11 mouse cellular contexts compared by ENCODE assay signal in the genomic region with DNA sequence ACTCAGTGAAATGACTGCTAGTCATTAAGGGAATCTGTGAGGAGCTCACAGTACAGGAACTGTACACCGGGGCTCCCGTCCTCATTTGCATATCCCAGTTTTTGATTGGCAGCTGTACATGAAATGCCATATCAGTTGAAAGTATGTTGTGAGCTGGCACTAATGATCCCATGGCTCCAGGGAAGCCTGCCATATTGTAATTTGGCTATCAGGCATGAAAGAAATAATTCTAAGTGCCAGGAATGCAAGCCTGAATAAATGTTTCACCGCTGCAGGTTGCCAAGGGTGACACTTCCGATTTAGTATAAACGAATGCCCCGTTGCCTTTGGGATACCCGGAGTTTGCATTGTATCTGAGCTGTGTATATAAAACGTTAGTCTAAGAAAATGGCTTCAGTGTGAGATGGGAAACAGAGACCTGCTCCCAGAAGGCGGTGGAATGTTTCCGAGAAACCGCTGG.
A peak's percentile ranks its signal among the peaks of the same experiment; 100 is the strongest.
DNase-seq lines count a peak whose midpoint lies in the region; ATAC-seq and TF ChIP-seq lines count a peak whose summit lies in the region.
"Had no signal": no experiment of that assay in that cellular context is flagged by ENCODE, and none has a peak within 500 bp of the region (broad histone marks: within the 10 kb centered on the region; RNA-seq: fewer than 3 reads in every experiment).

No protein-coding gene starts in this region.

- 26% methylated on average over 11 of the region's 11 CpGs for WGBS in intestine, embryonic 14.5 days
- 34% methylated on average over 11 of the region's 11 CpGs for WGBS in intestine, embryonic 15.5 days
- WGBS in forebrain, embryonic 16.5 days: 7% methylated on average over 11 of the region's 11 CpGs

- no peak for TF ChIP-seq POLR2A in brain, embryonic 14.5 days (IDR thresholded peaks at IDR 0.05; ENCODE audit: borderline replicate concordance, extremely low read depth, insufficient read depth, insufficient read length, poor library complexity, severe bottlenecking)

- ATAC-seq in intestine, embryonic 14.5 days (replicated peaks; ENCODE audit: low FRiP score, low TSS enrichment, low read depth): no peak
- ATAC-seq in intestine, embryonic 15.5 days: no peak
- peak; percentile 73 for ATAC-seq in forebrain, embryonic 16.5 days

- no peak overlapping the region for H3K4me3 ChIP-seq in intestine, embryonic 14.5 days (ENCODE audit: low read depth, low read length)
- no peak overlapping the region for H3K4me3 ChIP-seq in intestine, embryonic 15.5 days (replicated peaks)
- H3K4me3 ChIP-seq in forebrain, embryonic 16.5 days (replicated peaks; ENCODE audit: low read length): no peak overlapping the region
- H3K4me3 ChIP-seq: heart, embryonic 13.5 days had no signal

- no peak for TF ChIP-seq CTCF in brain, embryonic 14.5 days (IDR thresholded peaks at IDR 0.05; ENCODE audit: borderline replicate concordance, extremely low read depth, insufficient read depth, insufficient read length)

- no peak overlapping the region for H3K9ac ChIP-seq in intestine, embryonic 14.5 days (ENCODE audit: low read length)
- H3K9ac ChIP-seq in intestine, embryonic 15.5 days: no peak overlapping the region
- no peak overlapping the region for H3K9ac ChIP-seq in forebrain, embryonic 16.5 days (replicated peaks; ENCODE audit: low read depth, low read length)
- H3K9ac ChIP-seq: heart, embryonic 13.5 days had no signal

- no peak for DNase-seq in intestine, embryonic 14.5 days (ENCODE audit: low spot score)
- DNase-seq in brain, embryonic 14.5 days (ENCODE audit: low read depth): peak; percentile 88
- peak; percentile 55 for DNase-seq in mesoderm, embryonic 11.5 days (ENCODE audit: low read depth, low spot score)
- DNase-seq in frontal cortex, postnatal 25 days (ENCODE audit: low spot score in 2 of 2): no peak
- no peak for DNase-seq in B cell, adult 2 months
- DNase-seq in lung, postnatal 10 days: no peak
- DNase-seq: right cerebral cortex, postnatal 25 days had no signal

- H3K27me3 ChIP-seq in intestine, embryonic 14.5 days (replicated peaks; ENCODE audit: control insufficient read depth, insufficient read depth, low read length): no peaks in the 10 kb centered on the region
- H3K27me3 ChIP-seq in intestine, embryonic 15.5 days (replicated peaks): no peaks in the 10 kb centered on the region
- 0 out of 2 replicates have a peak, but pooled peaks cover 4% of the 10 kb centered on the region for H3K27me3 ChIP-seq in forebrain, embryonic 16.5 days (replicated peaks; ENCODE audit: control insufficient read depth, insufficient read depth, low read length)

- H3K4me1 ChIP-seq in intestine, embryonic 14.5 days (replicated peaks; ENCODE audit: control insufficient read depth, insufficient read depth, low read length): peaks cover 50% of the 10 kb centered on the region
- peaks cover 24% of the 10 kb centered on the region for H3K4me1 ChIP-seq in intestine, embryonic 15.5 days (replicated peaks)
- peaks cover 35% of the 10 kb centered on the region for H3K4me1 ChIP-seq in forebrain, embryonic 16.5 days (replicated peaks; ENCODE audit: control insufficient read depth, insufficient read depth, low read length)

- peak overlapping the region; percentile 11 for H3K27ac ChIP-seq in intestine, embryonic 14.5 days (ENCODE audit: low read depth)
- H3K27ac ChIP-seq in intestine, embryonic 15.5 days: no peak overlapping the region
- no peak overlapping the region for H3K27ac ChIP-seq in forebrain, embryonic 16.5 days (ENCODE audit: low read length)
- H3K27ac ChIP-seq: heart, embryonic 13.5 days had no signal

- H3K9me3 ChIP-seq in intestine, embryonic 14.5 days (ENCODE audit: control insufficient read depth, low read length): no peaks in the 10 kb centered on the region
- H3K9me3 ChIP-seq in intestine, embryonic 15.5 days: no peaks in the 10 kb centered on the region
- H3K9me3 ChIP-seq in forebrain, embryonic 16.5 days (ENCODE audit: control insufficient read depth, low read length): no peaks in the 10 kb centered on the region
- H3K9me3 ChIP-seq: heart, embryonic 13.5 days had no signal

- H3K4me2 ChIP-seq in intestine, embryonic 14.5 days (ENCODE audit: low read length): no peak overlapping the region
- no peak overlapping the region for H3K4me2 ChIP-seq in intestine, embryonic 15.5 days (replicated peaks)
- H3K4me2 ChIP-seq in forebrain, embryonic 16.5 days (ENCODE audit: low read length): peak overlapping the region; percentile 16
- H3K4me2 ChIP-seq: heart, embryonic 13.5 days; liver, embryonic 11.5 days had no signal

- no peaks in the 10 kb centered on the region for H3K36me3 ChIP-seq in intestine, embryonic 14.5 days (ENCODE audit: control insufficient read depth, insufficient read depth, low read length)
- H3K36me3 ChIP-seq in intestine, embryonic 15.5 days: no peaks in the 10 kb centered on the region
- H3K36me3 ChIP-seq in forebrain, embryonic 16.5 days (ENCODE audit: control insufficient read depth, insufficient read depth): no peaks in the 10 kb centered on the region
- H3K36me3 ChIP-seq: heart, embryonic 13.5 days had no signal

Comparison
In these comparisons a context has a peak if more than half of its experiments do, and no peak if none do; other contexts are left out.
1. DNase-seq: peak in brain, embryonic 14.5 days (single experiment) and mesoderm, embryonic 11.5 days (single experiment); none in intestine, embryonic 14.5 days (single experiment), frontal cortex, postnatal 25 days (0 of 2), B cell, adult 2 months (0 of 2) and lung, postnatal 10 days (single experiment).